Mouse (Mus musculus) granulocyte monocyte progenitor cell, adult 5-6 weeks (primary cell): ENCODE data around the gene Tmem150b. TPM values are rescaled to one million over a fixed set of nuclear protein-coding genes. Genes with fewer than 3 reads are reported as not detected.

Experiments
- ATAC-seq: replicated peaks from 2 replicates; pipeline ENCODE4 v1.8.0; 2016; ENCODE audit warnings: mild to moderate bottlenecking, moderate TSS enrichment, inconsistent platforms; ENCODE audit not compliant: poor library complexity, severe bottlenecking
- total RNA-seq, 2 experiments: library from RNA; stranded (forward) in 1 of 2; stranded (reverse) in 1 of 2; fragments of 200-712, 200-1000 nt in 1 of 2; fragments of >200 nt in 1 of 2; fragmentation: Nextera tagmentation in 1 of 2; gene quantifications; 2 replicates each; pipeline ENCODE4 v1.2.3; 2014 to 2017

The Tmem150b gene
- total RNA-seq, 2 experiments from 2014 or later = 13.5 to 32.7 TPM

GRCm38 (mm10) chr7:4732968-4733392 lies 7.9 kb upstream of the Tmem150b start:
- no peak for ATAC-seq

DNA sequence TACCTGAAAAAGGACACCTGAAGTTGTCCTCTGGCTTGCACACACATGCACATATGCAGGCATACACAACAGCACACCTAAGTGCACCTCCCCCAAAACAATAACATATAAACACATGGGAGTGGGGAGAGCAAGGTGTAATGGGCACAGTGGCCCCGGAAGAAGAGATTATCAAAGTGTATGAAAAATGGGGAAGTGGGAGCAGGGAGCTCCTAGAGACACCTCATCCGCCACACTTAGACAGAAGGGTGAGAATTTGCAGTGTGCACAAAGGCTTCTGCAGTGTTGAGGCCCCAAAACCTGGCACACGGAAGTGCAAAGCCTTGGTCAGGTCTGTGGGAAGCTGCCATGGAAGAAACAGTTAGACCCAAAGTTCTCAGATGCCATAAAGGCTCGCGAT lies 6.0 kb upstream of the Tmem150b start:
- ATAC-seq = peak; percentile 80

DNA sequence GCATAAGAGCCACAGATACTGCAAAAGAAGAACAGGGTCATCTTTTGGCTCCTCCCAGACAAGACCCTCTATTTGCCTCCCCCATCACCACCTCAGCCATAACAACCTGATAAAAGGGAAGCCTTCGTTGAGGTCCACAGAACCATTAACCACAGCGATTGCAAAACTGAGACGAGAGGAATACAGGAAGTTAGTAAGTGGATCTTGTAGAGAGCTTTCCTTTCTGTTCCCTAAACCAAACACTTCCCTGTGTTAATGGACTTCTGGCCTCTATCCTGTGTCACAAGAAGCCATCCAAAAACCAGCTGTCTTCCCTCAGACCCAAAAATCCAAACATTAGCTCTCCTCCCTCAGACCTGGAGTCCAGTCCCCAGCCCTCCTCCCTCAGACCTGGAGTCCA lies 690 bp downstream of the Tmem150b start:
- peak; percentile 84 for ATAC-seq

- peak; percentile 26 for ATAC-seq
Measured at GRCm38 (mm10) chr7:4723508-4723907, 1.5 kb downstream of the Tmem150b start.

DNA sequence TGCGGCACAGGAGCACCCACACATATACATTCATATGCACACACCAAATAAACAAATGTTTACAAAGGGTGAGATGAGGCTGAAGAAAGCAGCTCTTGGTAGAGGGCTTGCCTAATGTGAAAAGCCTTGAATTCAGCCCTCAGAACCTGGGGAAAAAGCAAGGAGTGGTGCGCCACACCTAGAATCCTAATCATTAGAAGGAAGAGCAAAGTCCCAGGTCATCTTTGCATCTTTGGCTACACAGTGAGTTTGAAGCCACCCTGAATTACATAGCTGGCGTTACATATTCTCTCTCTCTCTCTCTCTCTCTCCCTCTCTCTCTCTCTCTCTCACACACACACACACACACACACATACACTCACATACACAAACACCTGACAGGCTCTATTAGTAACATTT lies 5.8 kb downstream of the Tmem150b start:
- ATAC-seq = no peak

DNA sequence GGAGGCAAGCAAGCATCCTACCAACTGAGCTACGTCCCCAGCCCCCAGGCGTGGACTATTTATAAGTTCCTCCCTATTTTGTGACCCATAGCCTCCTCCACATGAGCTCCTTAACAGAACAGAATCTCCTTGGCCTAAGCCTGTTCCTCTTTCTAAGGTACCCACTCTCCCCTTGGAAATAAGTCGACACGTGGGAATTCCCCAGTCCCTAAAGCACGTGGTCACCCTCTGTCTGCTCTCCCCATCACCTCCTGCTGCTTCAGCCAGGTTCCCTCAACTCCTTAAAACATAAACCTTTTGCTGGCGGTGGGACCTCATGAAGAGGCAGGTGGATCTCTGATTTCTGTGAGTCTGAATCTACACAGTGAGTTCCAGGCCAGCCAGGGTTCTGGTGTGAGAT lies 8.1 kb downstream of the Tmem150b start:
- 0 out of 2 replicates have a peak, but pooled peaks have one; percentile 26 for ATAC-seq

- no peak for ATAC-seq
Measured at GRCm38 (mm10) chr7:4712594-4712993, 12.5 kb downstream of the Tmem150b start.

DNA sequence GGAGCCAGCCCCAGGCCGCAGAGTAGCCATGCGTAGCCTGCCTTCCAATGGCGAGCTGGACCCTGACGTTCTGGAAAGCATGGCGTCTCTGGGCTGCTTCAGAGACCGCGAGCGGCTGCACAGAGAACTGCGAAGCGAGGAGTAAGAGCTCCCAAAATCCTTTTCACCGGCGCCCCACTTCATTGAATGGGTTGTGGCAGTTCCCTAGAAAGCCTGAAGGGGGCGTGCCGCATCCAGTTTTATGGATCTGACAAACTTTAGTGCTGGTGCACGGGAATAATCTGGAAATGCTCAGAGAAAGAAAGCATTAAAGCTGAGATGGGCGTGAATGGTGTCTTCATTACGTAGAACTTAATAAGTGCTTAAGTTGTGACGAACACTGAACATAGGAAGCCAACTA lies 20.0 kb downstream of the Tmem150b start:
- peak; percentile 65 for ATAC-seq

- ATAC-seq = no peak
Measured at GRCm38 (mm10) chr7:4703195-4703594, 21.9 kb downstream of the Tmem150b start.

DNA sequence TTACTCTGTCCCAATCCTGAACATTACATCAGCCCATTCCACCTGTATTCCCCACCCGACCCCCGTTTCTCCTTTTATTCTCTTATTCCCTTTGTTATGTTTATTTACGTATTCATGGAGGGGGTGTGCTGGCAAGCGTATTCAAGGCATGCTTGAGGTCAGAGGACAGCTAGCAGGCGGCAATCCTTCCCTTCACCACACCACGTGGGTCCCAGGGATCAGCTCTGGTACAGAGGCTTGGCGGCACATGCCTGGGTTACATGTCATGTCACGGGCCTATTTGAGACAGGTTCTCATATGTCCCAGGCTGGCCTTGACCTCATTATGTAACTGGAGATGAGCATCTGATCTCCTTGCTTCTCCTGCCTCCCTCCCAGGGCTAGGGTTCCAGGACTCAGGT lies 22.7 kb downstream of the Tmem150b start:
- no peak for ATAC-seq

GRCm38 (mm10) chr7:4693004-4693403 lies 32.0 kb downstream of the Tmem150b start:
- no peak for ATAC-seq

GRCm38 (mm10) chr7:4690951-4691653 lies 33.9 kb downstream of the Tmem150b start:
- ATAC-seq = no peak

DNA sequence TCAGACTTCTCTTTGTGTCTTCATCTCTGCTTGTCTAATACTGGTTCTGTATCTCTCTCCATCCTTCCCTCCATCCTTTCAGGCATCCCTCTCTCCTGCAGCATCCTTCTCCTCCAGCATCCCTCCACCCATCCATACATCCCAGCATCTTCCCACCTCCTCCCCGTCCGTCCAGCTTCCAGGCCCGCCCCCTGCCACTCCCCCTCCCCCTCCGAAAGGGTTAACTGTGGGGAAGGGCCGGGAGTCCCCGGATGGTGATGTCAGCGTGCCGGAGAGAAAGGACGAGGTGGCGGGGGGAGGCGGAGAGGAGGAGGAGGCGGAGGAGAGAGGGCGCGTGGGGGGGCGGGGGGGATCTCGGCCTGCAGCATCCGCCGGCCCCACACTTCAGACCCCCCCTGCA lies 34.7 kb downstream of the Tmem150b start, which contains the start of gene Brsk1:
Brsk1 (plus strand) TSS at position 218 of the 400 bp plus-strand sequence.
- ATAC-seq = peak; percentile 37

DNA sequence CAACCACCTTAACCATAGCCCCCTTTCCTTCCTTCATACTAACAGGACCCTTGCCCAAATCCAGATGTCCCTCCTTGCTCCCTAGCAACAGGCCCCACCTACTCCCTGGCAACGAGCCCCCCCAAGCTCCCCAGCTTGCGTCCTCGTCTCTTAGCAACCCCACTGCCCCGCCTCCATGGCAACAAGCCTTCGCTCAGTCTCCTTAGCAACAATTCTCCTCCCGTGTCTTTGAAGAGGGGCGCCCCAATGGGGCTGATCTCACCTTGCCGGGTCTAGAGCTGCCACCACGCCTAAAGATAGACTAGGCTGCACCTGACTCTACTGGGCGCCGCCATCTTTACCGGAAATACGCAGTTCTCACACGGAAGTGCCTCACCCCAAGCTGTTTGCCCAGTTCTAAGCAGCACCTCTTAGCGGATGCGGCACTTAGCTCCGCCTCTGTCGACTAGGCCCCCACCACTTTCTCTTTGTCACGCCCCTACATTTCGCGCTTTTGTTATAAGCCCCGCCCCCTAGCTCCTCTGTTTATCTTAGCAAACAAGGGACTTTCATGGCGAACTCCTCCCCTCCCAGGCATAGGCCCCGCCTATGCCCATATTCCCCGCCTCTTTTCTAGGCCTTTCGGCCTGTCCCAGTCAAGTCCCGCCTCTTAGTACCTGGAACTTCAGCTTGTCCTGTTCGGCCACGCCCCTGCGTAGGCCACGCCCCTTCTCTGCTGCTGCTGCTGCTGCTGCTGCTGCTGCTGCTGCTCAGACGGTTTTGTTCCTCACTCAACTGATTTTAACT lies 40.2 kb downstream of the Tmem150b start, which contains the start of gene Hspbp1:
Hspbp1 (minus strand) TSS at position 437 of the 786 bp plus-strand sequence.
- peak; percentile 91 for ATAC-seq

- no peak for ATAC-seq
Measured at GRCm38 (mm10) chr7:4684203-4684602, 40.8 kb downstream of the Tmem150b start.

- ATAC-seq = peak; percentile 44
Measured at GRCm38 (mm10) chr7:4683307-4683706, 41.7 kb downstream of the Tmem150b start.

DNA sequence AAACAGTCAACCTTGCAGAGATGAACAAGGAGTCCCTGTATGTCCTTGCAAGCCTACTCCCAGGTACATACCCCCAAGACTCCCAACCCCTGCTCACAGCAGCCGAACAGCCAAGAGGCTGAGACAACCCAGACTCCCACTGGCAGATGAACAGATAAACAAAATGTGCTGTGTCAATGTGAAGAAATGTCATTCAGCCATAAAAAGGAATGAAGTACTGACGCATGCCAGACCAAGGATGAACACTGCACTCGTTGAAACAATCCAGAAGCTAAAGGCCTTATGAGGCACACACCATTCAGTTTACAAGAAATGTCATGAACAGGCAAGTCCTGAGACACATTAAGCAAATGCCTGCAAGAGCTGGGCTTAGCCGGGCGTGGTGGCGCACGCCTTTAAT lies 49.8 kb downstream of the Tmem150b start:
- ATAC-seq = no peak

DNA sequence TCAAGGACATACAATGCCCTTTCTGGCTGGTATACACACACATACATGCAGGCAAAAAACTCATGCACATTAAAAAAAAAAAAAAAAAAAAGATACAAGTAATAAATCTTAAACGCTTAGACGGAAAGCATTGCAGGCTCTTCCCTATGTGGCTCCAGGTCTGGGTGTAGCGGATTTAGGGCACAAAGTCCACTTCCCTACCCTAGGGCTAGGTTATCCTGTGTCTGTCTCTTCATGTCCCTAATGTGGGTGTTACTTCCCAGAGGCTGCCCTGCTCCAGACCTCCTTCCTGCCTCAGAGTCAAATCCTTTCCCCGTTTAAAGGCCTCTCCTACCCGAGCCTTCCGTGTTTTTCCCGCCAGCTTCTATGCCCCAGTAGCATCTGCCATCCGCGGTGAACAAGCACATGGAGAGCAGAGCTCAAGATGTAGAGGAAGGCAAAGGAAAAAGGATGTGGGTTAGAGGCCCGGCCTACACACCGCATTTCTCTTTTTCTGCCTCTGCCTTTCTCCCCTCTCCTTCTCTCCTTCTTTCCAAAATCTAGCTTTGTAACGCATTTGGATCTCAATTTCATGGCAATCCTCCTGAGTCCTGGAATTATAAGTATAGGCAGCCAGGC lies 50.8 kb downstream of the Tmem150b start:
- ATAC-seq = peak; percentile 74

DNA sequence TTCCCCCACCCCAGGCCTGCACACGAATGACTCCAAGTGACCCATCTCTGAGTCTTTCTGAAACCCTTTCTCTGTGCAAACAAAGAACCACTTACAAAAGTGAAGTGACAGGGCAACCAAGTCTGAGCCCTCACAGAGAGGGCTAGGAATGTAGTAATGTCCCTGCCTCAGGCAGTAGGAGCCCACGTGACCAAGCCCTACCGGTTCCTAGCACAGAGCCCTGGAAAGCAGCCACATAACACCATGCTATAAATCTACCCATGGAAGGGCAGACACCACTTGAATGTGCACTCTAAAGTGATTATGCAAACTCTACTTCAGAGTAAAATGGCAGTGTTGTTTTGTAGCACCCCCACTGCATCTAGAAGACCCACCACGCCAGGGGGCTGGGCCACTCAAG lies 53.1 kb downstream of the Tmem150b start:
- ATAC-seq = no peak

GRCm38 (mm10) chr7:4670655-4671255 lies 54.3 kb downstream of the Tmem150b start:
- no peak for ATAC-seq

GRCm38 (mm10) chr7:4669156-4669555 lies 55.9 kb downstream of the Tmem150b start:
- no peak for ATAC-seq
